Mouse (Mus musculus) hindbrain, embryonic 14.5 days (tissue): ENCODE results near the gene Bcl2. TPM values are rescaled to one million over a fixed set of nuclear protein-coding genes. Genes with fewer than 3 reads are reported as not detected.
"Not testable (repeated sequence)": the region's sequence is repeated elsewhere in the genome, so short reads cannot be mapped to it uniquely, and the experiment has no call there.

Source experiments
- ATAC-seq: fragments of 200-750 bp; cut with Nextera tagmentation; 2 replicates; pipeline ENCODE4 v1.8.0; 2017; ENCODE audit warnings: moderate number of reproducible peaks, mild to moderate bottlenecking, moderate TSS enrichment, moderate library complexity; ENCODE audit not compliant: low FRiP score
- DNase-seq: peaks from one replicate; pipeline ENCODE4 v3.0.0-alpha.2; 2015; ENCODE audit warnings: low spot score
- H3K27ac ChIP-seq: fragments of 300-500 bp; sonication (generic); 2 replicates; pipeline ENCODE4 v1.5.1; 2014; ENCODE audit warnings: mild to moderate bottlenecking, moderate library complexity
- H3K27me3 ChIP-seq: fragments of 300-500 bp; sonication (generic); 2 replicates; pipeline ENCODE4 v1.6.1; 2014; ENCODE audit warnings: mild to moderate bottlenecking, low read length, mixed read lengths; ENCODE audit not compliant: control insufficient read depth, insufficient read depth
- H3K36me3 ChIP-seq: fragments of 300-500 bp; sonication (generic); replicated peaks from 2 replicates; pipeline ENCODE4 v1.6.1; 2014; ENCODE audit not compliant: control insufficient read depth, insufficient read depth
- H3K4me1 ChIP-seq: fragments of 300-500 bp; sonication (generic); replicated peaks from 2 replicates; pipeline ENCODE4 v1.6.1; 2014; ENCODE audit warnings: antibody characterized with exemption, low read length, mixed read lengths; ENCODE audit not compliant: control insufficient read depth, insufficient read depth
- H3K4me2 ChIP-seq: fragments of 300-500 bp; sonication (generic); replicated peaks from 2 replicates; pipeline ENCODE4 v1.6.1; 2014; ENCODE audit warnings: mild to moderate bottlenecking, moderate library complexity
- H3K4me3 ChIP-seq: fragments of 300-500 bp; sonication (generic); replicated peaks from 2 replicates; pipeline ENCODE4 v1.5.1; 2014; ENCODE audit warnings: mild to moderate bottlenecking, low read length
- H3K9ac ChIP-seq: fragments of 300-500 bp; sonication (generic); 2 replicates; pipeline ENCODE4 v1.6.1; 2014
- H3K9me3 ChIP-seq: fragments of 300-500 bp; sonication (generic); 2 replicates; pipeline ENCODE4 v1.6.1; 2016; ENCODE audit warnings: low read length; ENCODE audit not compliant: control insufficient read depth
- WGBS: fragments of 180-500 bp; shearing (Covaris S2); extraction: QIAGEN DNeasy Blood & Tissue Kit; methylation state at CpG from one replicate; pipeline ENCODE4 v1.1.7; 2014; 5-methylcytosine and 5-hydroxymethylcytosine counted together
- polyA plus RNA-seq: library from polyadenylated mRNA; unstranded; fragments of >200 nt; fragmentation: Nextera tagmentation; extraction: Ambion mirVana; gene quantifications from 2 replicates; pipeline ENCODE4 v1.2.1, GENCODE M21; 2014

Gene Bcl2
- polyA plus RNA-seq, 1 experiment from 2014 or later = 11.9 TPM

DNA sequence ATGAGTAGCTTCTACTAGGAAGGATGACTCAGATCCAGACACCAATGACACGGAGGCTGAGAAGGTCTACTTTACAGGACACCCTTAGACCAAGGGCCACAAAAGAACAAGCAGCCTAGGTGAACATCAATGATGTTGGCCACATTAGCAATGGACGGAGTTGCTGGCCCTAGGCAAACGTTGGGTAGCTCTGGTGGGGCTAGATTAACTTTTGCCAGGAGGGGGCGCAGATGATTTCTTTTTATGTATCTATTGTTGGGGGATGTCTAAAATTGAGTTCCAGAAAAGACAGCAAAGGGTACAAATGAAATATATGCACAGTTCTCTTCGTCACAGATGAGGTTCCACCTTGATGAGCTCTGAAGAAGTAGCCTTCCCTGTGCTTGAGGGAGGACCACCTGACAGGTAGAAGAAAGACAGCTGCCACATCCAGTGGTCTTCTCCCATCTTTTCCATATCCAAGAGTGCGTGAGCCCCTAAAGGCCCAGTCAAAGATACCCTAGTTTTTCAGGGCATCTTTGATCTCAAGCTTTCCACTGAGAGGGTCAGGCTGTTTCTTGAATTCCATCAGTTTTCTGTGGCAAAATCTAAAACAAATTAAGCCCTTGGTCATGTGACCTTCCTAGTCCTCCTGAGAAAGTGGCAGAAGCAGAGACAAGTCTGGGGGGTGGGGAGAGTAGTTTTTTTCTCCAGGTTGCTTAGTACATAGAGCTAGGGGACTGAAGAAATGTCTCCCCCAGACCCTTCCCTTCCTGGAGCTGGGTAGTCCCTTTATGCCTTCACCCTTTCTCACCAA lies 169.1 kb downstream of the Bcl2 start:
- no peak overlapping the region for H3K4me3 ChIP-seq
- no peak for DNase-seq
- H3K9me3 ChIP-seq = no peaks in the 10 kb centered on the region
- WGBS = 67% methylated on average over 6 of the region's 6 CpGs
- no peaks in the 10 kb centered on the region for H3K27me3 ChIP-seq
- no peak for ATAC-seq
- H3K9ac ChIP-seq = no peak overlapping the region
- H3K4me1 ChIP-seq = no peaks in the 10 kb centered on the region
- H3K36me3 ChIP-seq = no peaks in the 10 kb centered on the region; the same call in 1 of the 2 replicates
- H3K4me2 ChIP-seq = no peak overlapping the region
- H3K27ac ChIP-seq = no peak overlapping the region

DNA sequence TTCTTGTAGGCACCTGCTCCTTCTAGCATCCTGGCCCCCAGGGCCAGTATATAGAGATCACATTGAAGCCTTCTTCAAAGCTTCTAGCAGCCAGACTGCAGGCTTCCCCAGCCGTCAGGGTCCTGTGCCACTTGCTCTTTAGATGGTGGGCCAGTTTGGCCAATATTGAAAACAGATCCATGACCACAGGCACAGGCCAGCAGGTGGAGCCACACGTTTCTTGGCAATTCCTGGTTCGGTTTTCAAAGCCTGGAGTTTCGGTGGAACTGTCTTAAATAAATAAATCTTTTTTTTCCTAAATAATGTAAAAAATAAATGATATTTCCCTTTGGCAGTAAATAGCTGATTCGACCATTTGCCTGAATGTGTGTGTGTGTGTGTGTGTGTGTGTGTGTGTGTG lies 171.3 kb downstream of the Bcl2 start:
- no peaks in the 10 kb centered on the region for H3K4me1 ChIP-seq
- no peaks in the 10 kb centered on the region; the same call in 1 of the 2 replicates for H3K36me3 ChIP-seq
- H3K4me2 ChIP-seq = no peak overlapping the region
- H3K9me3 ChIP-seq = no peaks in the 10 kb centered on the region
- no peak overlapping the region for H3K27ac ChIP-seq
- WGBS = 42% methylated on average over 5 of the region's 5 CpGs
- H3K9ac ChIP-seq = no peak overlapping the region
- DNase-seq (no peak), ATAC-seq (0 out of 2 replicates have a peak, but pooled peaks have one; percentile 21)
- H3K27me3 ChIP-seq = no peaks in the 10 kb centered on the region
- no peak overlapping the region for H3K4me3 ChIP-seq

DNA sequence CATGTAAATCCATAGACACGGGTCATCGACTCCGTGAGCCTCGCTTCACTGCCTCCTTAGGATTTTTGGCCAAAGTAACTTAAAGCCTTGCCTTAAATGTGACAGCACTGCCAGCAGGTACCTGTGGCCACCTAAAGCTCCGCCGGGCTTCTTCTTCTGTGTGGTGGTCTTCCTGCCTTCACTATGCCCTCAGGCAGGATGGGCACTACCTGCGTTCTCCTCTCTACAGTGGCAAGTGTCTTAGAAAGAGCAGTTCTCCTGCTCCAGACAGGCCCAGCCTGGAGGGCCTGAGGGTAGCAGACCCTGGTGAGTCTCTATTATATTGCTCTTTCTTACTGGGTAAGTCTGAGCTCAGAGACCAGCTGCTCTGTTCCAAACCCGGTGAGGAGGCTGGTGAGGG lies 172.2 kb downstream of the Bcl2 start:
- Histone ChIP-seq H3K9me3 (no peaks in the 10 kb centered on the region), H3K27me3 (no peaks in the 10 kb centered on the region), H3K36me3 (no peaks in the 10 kb centered on the region; the same call in 1 of the 2 replicates), H3K9ac (no peak overlapping the region), H3K27ac (no peak overlapping the region), H3K4me2 (no peak overlapping the region), H3K4me3 (no peak overlapping the region), H3K4me1 (no peaks in the 10 kb centered on the region)
- ATAC-seq = no peak; the same call in 1 of the 2 replicates
- DNase-seq = no peak
- WGBS = 85% methylated on average over 8 of the region's 8 CpGs

DNA sequence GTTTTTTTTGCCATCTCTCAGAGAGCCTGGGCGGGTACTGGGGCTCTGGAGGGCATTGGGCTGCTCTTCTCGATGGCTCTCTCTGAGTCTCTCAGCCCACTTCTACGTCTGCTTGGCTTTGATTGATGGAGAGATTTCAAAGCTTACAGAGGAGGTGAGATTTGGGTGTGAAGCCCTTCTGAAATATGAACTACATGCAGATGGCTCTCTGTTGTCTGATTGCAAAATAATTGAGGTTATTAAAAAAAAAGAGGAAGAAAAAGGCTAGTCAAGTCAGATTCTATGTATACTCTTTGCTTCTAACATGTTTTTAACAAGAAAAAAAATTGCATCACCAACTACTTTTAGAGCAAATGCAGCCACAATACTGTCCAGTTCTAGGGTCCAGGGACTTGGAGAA lies 173.9 kb downstream of the Bcl2 start:
- no peaks in the 10 kb centered on the region for H3K9me3 ChIP-seq
- H3K36me3 ChIP-seq = no peaks in the 10 kb centered on the region; the same call in 1 of the 2 replicates
- ATAC-seq (no peak), DNase-seq (no peak)
- no peaks in the 10 kb centered on the region for H3K27me3 ChIP-seq
- no peaks in the 10 kb centered on the region for H3K4me1 ChIP-seq
- H3K27ac ChIP-seq = no peak overlapping the region
- no peak overlapping the region for H3K4me3 ChIP-seq
- no peak overlapping the region for H3K9ac ChIP-seq
- no peak overlapping the region for H3K4me2 ChIP-seq
- WGBS = 77% methylated on average over 3 of the region's 3 CpGs

DNA sequence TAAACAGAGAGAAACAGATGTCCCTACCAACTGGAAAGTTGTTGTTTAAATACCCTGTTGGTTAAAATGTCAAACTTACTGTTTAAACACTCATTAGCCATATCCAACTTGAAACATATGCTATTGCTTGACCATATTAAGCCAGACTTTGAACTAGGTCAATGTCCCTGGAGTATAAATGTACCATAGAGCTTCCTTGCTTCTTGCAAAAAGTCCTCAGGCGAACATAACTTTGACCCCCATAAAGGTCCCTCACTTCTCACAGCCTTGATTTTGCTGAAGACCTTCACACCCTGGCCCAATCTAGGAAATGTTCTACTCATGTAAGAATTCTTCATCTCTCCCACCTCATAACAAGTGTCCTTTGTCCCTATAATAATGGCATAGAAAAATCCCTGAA lies 175.0 kb downstream of the Bcl2 start:
- WGBS = 88% methylated on average over 1 of the region's 1 CpGs
- Histone ChIP-seq H3K36me3 (no peaks in the 10 kb centered on the region; the same call in 1 of the 2 replicates), H3K9me3 (no peaks in the 10 kb centered on the region)

DNA sequence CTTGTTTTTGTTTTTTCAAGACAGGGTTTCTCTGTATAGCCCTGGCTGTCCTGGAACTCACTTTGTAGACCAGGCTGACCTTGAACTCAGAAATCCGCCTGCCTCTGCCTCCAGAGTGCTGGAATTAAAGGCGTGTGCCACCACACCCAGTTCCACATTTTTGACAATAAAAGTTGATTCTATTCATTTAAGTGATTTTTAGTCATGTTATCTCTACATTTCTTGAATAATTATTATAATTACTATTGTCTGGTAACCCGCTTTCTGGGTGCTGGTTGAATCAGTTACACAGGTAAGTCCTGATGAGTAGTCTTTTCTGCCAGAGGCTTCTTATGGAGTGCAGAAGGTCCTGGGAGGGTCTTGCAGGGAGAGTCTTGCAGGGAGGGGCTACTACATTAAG lies 179.2 kb downstream of the Bcl2 start:
- 91% methylated on average over 3 of the region's 3 CpGs for WGBS
- not testable (repeated sequence) for ATAC-seq, H3K9me3 ChIP-seq, H3K9ac ChIP-seq, H3K36me3 ChIP-seq, H3K4me1 ChIP-seq, DNase-seq, H3K4me3 ChIP-seq, H3K27ac ChIP-seq, H3K4me2 ChIP-seq, H3K27me3 ChIP-seq

More for the DNA sequence above, 175.0 kb downstream of the Bcl2 start:
- H3K27me3 ChIP-seq = no peaks in the 10 kb centered on the region
- H3K4me3 ChIP-seq = no peak overlapping the region
- DNase-seq = no peak
- H3K27ac ChIP-seq = no peak overlapping the region
- H3K4me2 ChIP-seq = no peak overlapping the region
- H3K9ac ChIP-seq = no peak overlapping the region
- no peaks in the 10 kb centered on the region for H3K4me1 ChIP-seq
- no peak for ATAC-seq

DNA sequence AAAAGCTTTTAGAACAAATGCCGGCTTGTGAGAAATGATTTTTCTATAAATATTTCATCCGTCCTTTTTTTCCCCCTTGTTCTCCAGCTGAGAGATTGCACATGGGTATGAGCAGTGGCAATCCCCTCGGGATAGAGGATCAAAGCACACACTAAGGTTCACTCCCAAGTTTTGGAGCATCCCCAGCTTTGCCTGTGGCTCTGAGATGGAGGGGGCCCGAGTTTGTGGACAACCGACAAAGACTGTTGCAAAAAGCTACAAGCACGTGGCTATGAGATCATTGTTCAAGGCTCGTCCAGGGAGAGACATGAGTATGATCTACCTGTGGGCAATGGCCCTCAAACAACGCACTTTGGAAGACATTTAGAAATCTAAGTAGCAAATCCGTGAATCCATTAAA lies 184.5 kb downstream of the Bcl2 start:
- ATAC-seq (no peak), DNase-seq (no peak)
- Histone ChIP-seq H3K27ac (no peak overlapping the region), H3K36me3 (no peaks in the 10 kb centered on the region), H3K4me1 (no peaks in the 10 kb centered on the region), H3K9me3 (no peaks in the 10 kb centered on the region), H3K4me3 (no peak overlapping the region), H3K9ac (no peak overlapping the region), H3K4me2 (no peak overlapping the region), H3K27me3 (no peaks in the 10 kb centered on the region)
- WGBS = 86% methylated on average over 9 of the region's 9 CpGs

DNA sequence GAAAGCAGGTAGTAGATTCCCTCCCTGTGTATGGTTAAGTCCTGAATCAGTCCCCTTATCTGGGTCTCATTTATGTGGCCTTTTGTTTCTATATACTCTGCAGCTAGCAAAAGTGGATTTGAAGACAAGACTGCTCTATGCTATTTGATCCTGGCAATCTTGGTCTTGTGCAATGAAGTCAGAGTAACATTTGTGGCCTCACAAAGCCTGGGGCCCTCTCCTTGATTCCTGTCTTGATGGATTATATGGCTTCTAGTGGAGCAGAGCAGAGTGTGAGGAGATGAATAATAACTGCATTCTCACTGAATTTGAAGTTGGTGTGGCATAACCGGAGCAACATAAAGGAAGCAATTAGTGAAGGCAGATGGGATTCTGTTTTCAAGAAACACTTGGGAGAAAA lies 186.5 kb downstream of the Bcl2 start:
- Histone ChIP-seq H3K9me3 (no peaks in the 10 kb centered on the region), H3K4me1 (no peaks in the 10 kb centered on the region), H3K27ac (no peak overlapping the region), H3K9ac (no peak overlapping the region), H3K27me3 (no peaks in the 10 kb centered on the region), H3K36me3 (no peaks in the 10 kb centered on the region), H3K4me2 (no peak overlapping the region), H3K4me3 (no peak overlapping the region)
- no peak for DNase-seq
- WGBS = 42% methylated on average over 1 of the region's 1 CpGs
- no peak for ATAC-seq

DNA sequence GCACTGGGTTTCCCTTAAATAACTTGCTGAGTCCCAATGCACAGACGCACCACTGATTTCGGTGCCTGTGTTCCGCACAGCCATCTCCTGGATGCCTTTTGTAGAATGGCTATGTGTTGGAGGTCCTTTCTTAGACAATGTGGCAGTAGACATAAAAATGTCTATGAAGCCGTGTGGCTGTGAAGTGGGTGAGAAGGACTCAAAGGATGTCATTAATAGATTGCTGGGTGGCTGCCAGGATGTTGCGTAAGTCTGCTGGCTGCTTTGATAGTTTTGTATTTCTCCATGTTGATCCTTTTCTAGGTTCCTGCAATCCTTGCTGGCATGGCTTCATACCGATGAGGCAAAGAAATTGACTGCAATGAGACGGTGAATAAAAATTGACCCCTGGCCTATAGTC lies 187.3 kb downstream of the Bcl2 start:
- H3K4me3 ChIP-seq = no peak overlapping the region
- DNase-seq = no peak
- WGBS = 82% methylated on average over 7 of the region's 7 CpGs

More for the DNA sequence above, 187.3 kb downstream of the Bcl2 start:
- Histone ChIP-seq H3K4me1 (no peaks in the 10 kb centered on the region), H3K36me3 (no peaks in the 10 kb centered on the region), H3K9ac (no peak overlapping the region), H3K4me2 (no peak overlapping the region), H3K9me3 (no peaks in the 10 kb centered on the region), H3K27ac (no peak overlapping the region), H3K27me3 (no peaks in the 10 kb centered on the region)
- ATAC-seq = no peak
